Comparison of ENCODE assay signal across 9 mouse cellular contexts in genomic region chr19:4332653-4333052, GRCm38 (mm10). TPM values are rescaled to one million over a fixed set of nuclear protein-coding genes. Genes with fewer than 3 reads are reported as not detected.
DNase-seq lines count a peak whose midpoint lies in the region; ATAC-seq and TF ChIP-seq lines count a peak whose summit lies in the region.
"Had no signal": no experiment of that assay in that cellular context is flagged by ENCODE, and none has a peak within 500 bp of the region (broad histone marks: within the 10 kb centered on the region; RNA-seq: fewer than 3 reads in every experiment).

No protein-coding gene starts in this region.

- TF ChIP-seq POLR2A in limb, embryonic 14.5 days (IDR thresholded peaks at IDR 0.05; ENCODE audit: borderline replicate concordance, extremely low read depth, insufficient read depth, insufficient read length): no peak

- peak; percentile 51 to 57 for DNase-seq in cerebellum, adult 18-20 months
- DNase-seq in cerebellum, adult 11 months: no peak
- peak; percentile 56 for DNase-seq in c-Kit-positive CD71-negative TER-119-negative erythroid progenitor cells, embryonic 14.5 days (ENCODE audit: low read depth)
- peak; percentile 65 for DNase-seq in kidney, adult 18-20 months
- peak; percentile 54 for DNase-seq in limb, embryonic 14.5 days (ENCODE audit: low spot score)

- peaks cover 21% of the 10 kb centered on the region for H3K4me1 ChIP-seq in limb, embryonic 14.5 days (ENCODE audit: control insufficient read depth, insufficient read depth, low read length)
- H3K4me1 ChIP-seq in midbrain, embryonic 16.5 days (ENCODE audit: control insufficient read depth, insufficient read depth, low read length): peaks cover 26% of the 10 kb centered on the region
- H3K4me1 ChIP-seq in stomach, embryonic 15.5 days: peaks cover 10% of the 10 kb centered on the region

- peak overlapping the region; percentile 59 for H3K4me2 ChIP-seq in limb, embryonic 14.5 days (replicated peaks; ENCODE audit: low read depth, low read length, severe bottlenecking)
- peak overlapping the region; percentile 72 for H3K4me2 ChIP-seq in midbrain, embryonic 16.5 days (ENCODE audit: low read length)
- H3K4me2 ChIP-seq in stomach, embryonic 15.5 days: peak overlapping the region; percentile 84

- peak; percentile 23 for ATAC-seq in granulocyte monocyte progenitor cell, adult 5-6 weeks (replicated peaks; ENCODE audit: poor library complexity, severe bottlenecking)
- ATAC-seq in limb, embryonic 14.5 days (ENCODE audit: low FRiP score, low read depth): no peak
- no peak for ATAC-seq in midbrain, embryonic 16.5 days
- no peak for ATAC-seq in stomach, embryonic 15.5 days (ENCODE audit: insufficient read depth, low FRiP score, low read depth)

- peak overlapping the region; percentile 58 for H3K4me3 ChIP-seq in limb, embryonic 14.5 days (replicated peaks; ENCODE audit: low read length)
- peak overlapping the region; percentile 57 for H3K4me3 ChIP-seq in midbrain, embryonic 16.5 days (ENCODE audit: low read depth, low read length)
- peak overlapping the region; percentile 57 for H3K4me3 ChIP-seq in stomach, embryonic 15.5 days (replicated peaks)

- peaks cover 45% of the 10 kb centered on the region for H3K36me3 ChIP-seq in limb, embryonic 14.5 days (ENCODE audit: control insufficient read depth, insufficient read depth, low read length)
- H3K36me3 ChIP-seq in midbrain, embryonic 16.5 days (ENCODE audit: control insufficient read depth, insufficient read depth, low read length): peaks cover 9% of the 10 kb centered on the region; the same call in 1 of the 2 replicates
- H3K36me3 ChIP-seq in stomach, embryonic 15.5 days: peaks cover 24% of the 10 kb centered on the region

- no peaks in the 10 kb centered on the region for H3K27me3 ChIP-seq in limb, embryonic 14.5 days (ENCODE audit: control insufficient read depth, insufficient read depth, low read length)
- no peaks in the 10 kb centered on the region for H3K27me3 ChIP-seq in midbrain, embryonic 16.5 days (ENCODE audit: control insufficient read depth, insufficient read depth, low read depth, low read length)
- H3K27me3 ChIP-seq in stomach, embryonic 15.5 days (replicated peaks): no peaks in the 10 kb centered on the region
- H3K27me3 ChIP-seq: Patski had no signal

- H3K27ac ChIP-seq in limb, embryonic 14.5 days (replicated peaks; ENCODE audit: low read depth, low read length): peak overlapping the region; percentile 92
- peak overlapping the region; percentile 87 for H3K27ac ChIP-seq in midbrain, embryonic 16.5 days (ENCODE audit: low read length)
- H3K27ac ChIP-seq in stomach, embryonic 15.5 days: peak overlapping the region; percentile 97

- 0% methylated on average over 4 of the region's 4 CpGs for WGBS in limb, embryonic 14.5 days
- 1% methylated on average over 4 of the region's 4 CpGs for whole genome bisulfite sequencing in midbrain, embryonic 16.5 days
- 0% methylated on average over 4 of the region's 4 CpGs for WGBS in stomach, embryonic 15.5 days

- H3K9ac ChIP-seq in limb, embryonic 14.5 days (ENCODE audit: low read depth, low read length, severe bottlenecking): peak overlapping the region; percentile 66
- H3K9ac ChIP-seq in midbrain, embryonic 16.5 days (ENCODE audit: low read depth, low read length): peak overlapping the region; percentile 53
- peak overlapping the region; percentile 69; the same call in 1 of the 2 replicates for H3K9ac ChIP-seq in stomach, embryonic 15.5 days

- no peaks in the 10 kb centered on the region for H3K9me3 ChIP-seq in limb, embryonic 14.5 days (ENCODE audit: control insufficient read depth, low read length)
- H3K9me3 ChIP-seq in midbrain, embryonic 16.5 days (replicated peaks; ENCODE audit: control insufficient read depth, low read length, poor library complexity, severe bottlenecking): no peaks in the 10 kb centered on the region
- H3K9me3 ChIP-seq in stomach, embryonic 15.5 days: no peaks in the 10 kb centered on the region

RNA-seq across cellular contexts. Expression of gene Grk2, which starts 26.6 kb away (rescaled TPM):
- 179 and 198 TPM in 2 replicates for total RNA-seq in granulocyte monocyte progenitor cell, adult 5-6 weeks (2014; fragmentation: Nextera tagmentation)
- 133 and 181 TPM in 2 replicates for total RNA-seq in granulocyte monocyte progenitor cell, adult 5-6 weeks (2017)
- 83.6 and 92.1 TPM in 2 replicates for polyA plus RNA-seq in limb, embryonic 14.5 days (2012; rRNA removed)
- 22.3 and 22.9 TPM in 2 replicates for polyA plus RNA-seq in limb, embryonic 14.5 days (2014; fragmentation: Nextera tagmentation; extraction: Ambion mirVana)
- 24.8 and 26.8 TPM in 2 replicates for polyA plus RNA-seq in midbrain, embryonic 16.5 days (2015; fragmentation: Nextera tagmentation; extraction: Ambion mirVana)
- polyA plus RNA-seq in stomach, embryonic 15.5 days (2015; fragmentation: Nextera tagmentation; extraction: Ambion mirVana): 18.5 and 18.7 TPM in 2 replicates

RNA-seq across cellular contexts. Expression of gene Ankrd13d, which starts 49.7 kb away (rescaled TPM):
- total RNA-seq in granulocyte monocyte progenitor cell, adult 5-6 weeks (2014; fragmentation: Nextera tagmentation): 6.8 and 7.2 TPM in 2 replicates
- total RNA-seq in granulocyte monocyte progenitor cell, adult 5-6 weeks (2017): 1.6 and 3.9 TPM in 2 replicates
- polyA plus RNA-seq in limb, embryonic 14.5 days (2012; rRNA removed): 25.2 and 33.2 TPM in 2 replicates
- 10.2 and 11.5 TPM in 2 replicates for polyA plus RNA-seq in limb, embryonic 14.5 days (2014; fragmentation: Nextera tagmentation; extraction: Ambion mirVana)
- polyA plus RNA-seq in midbrain, embryonic 16.5 days (2015; fragmentation: Nextera tagmentation; extraction: Ambion mirVana): 55.6 and 65.7 TPM in 2 replicates
- 9.5 TPM in 2 replicates for polyA plus RNA-seq in stomach, embryonic 15.5 days (2015; fragmentation: Nextera tagmentation; extraction: Ambion mirVana)
